Mouse (Mus musculus) liver, embryonic 14.5 days (tissue): ENCODE measurements around the gene Gpatch2. TPM values are rescaled to one million over a fixed set of nuclear protein-coding genes. Genes with fewer than 3 reads are reported as not detected.
A peak's percentile ranks its signal among the peaks of the same experiment; 100 is the strongest.

Source experiments
- ATAC-seq: fragments of 200-750 bp; cut with Nextera tagmentation; 2 replicates; pipeline ENCODE4 v1.8.0; 2017; ENCODE audit warnings: moderate number of reproducible peaks, mild to moderate bottlenecking, moderate library complexity; ENCODE audit not compliant: insufficient read depth
- DNase-seq, 3 experiments: peaks; one replicate each; pipeline ENCODE4 v3.0.0-alpha.2; 2012 to 2013; ENCODE audit warnings: low read depth in 3 of 3, low spot score in 3 of 3
- H3K27ac ChIP-seq: fragments of 300-500 bp; sonication (generic); 2 replicates; pipeline ENCODE4 v1.5.1; 2014; ENCODE audit warnings: moderate library complexity, mild to moderate bottlenecking, control low read depth, inconsistent platforms
- H3K27me3 ChIP-seq: fragments of 300-500 bp; sonication (generic); 2 replicates; pipeline ENCODE4 v1.6.1; 2014; ENCODE audit warnings: mild to moderate bottlenecking, low read length, moderate library complexity; ENCODE audit not compliant: control insufficient read depth, insufficient read depth
- H3K36me3 ChIP-seq: fragments of 300-500 bp; sonication (generic); replicated peaks from 2 replicates; pipeline ENCODE4 v1.6.1; 2014; ENCODE audit warnings: low read depth; ENCODE audit not compliant: control insufficient read depth, insufficient read depth
- H3K4me1 ChIP-seq, 2 experiments: fragments of 200-500 bp in 1 of 2; fragments of 300-500 bp in 1 of 2; sonication (generic) in 1 of 2; replicated peaks; 2 replicates each; pipeline ENCODE4 v1.6.1; 2012 to 2014; ENCODE audit warnings: antibody characterized with exemption in 1 of 2, inconsistent platforms in 1 of 2, low read length in 1 of 2; ENCODE audit not compliant: control insufficient read depth in 2 of 2, insufficient read depth in 2 of 2
- H3K4me2 ChIP-seq: fragments of 300-500 bp; sonication (generic); 2 replicates; pipeline ENCODE4 v1.6.1; 2014; ENCODE audit warnings: low read depth, mild to moderate bottlenecking, control low read depth, moderate library complexity
- H3K4me3 ChIP-seq, 2 experiments: fragments of 200-500 bp in 1 of 2; fragments of 300-500 bp in 1 of 2; sonication (generic) in 1 of 2; 2 replicates each; pipeline ENCODE4 v1.5.1; 2012 to 2014; ENCODE audit warnings: low read depth in 2 of 2, low read length in 2 of 2, mild to moderate bottlenecking in 2 of 2, control low read depth in 1 of 2, inconsistent platforms in 1 of 2, moderate library complexity in 1 of 2; ENCODE audit not compliant: insufficient read depth in 1 of 2
- H3K9ac ChIP-seq: fragments of 300-500 bp; sonication (generic); replicated peaks from 2 replicates; pipeline ENCODE4 v1.6.1; 2014; ENCODE audit warnings: mild to moderate bottlenecking, control low read depth, moderate library complexity
- H3K9me3 ChIP-seq: fragments of 300-500 bp; sonication (generic); 2 replicates; pipeline ENCODE4 v1.6.1; 2016; ENCODE audit warnings: low read length, mixed read lengths; ENCODE audit not compliant: control insufficient read depth
- CTCF ChIP-seq: IDR thresholded peaks from 2 replicates; pipeline ENCODE4 v1.5.1; 2016; ENCODE audit warnings: antibody characterized with exemption, low read depth, control low read depth
- EP300 ChIP-seq: IDR thresholded peaks from 2 replicates; pipeline ENCODE4 v1.6.1; 2016; ENCODE audit warnings: antibody characterized with exemption, low read depth
- WGBS: fragments of 180-500 bp; shearing (Covaris S2); extraction: QIAGEN DNeasy Blood & Tissue Kit; methylation state at CpG from one replicate; pipeline ENCODE4 v1.1.7; 2014; ENCODE audit not compliant: insufficient replicate concordance; 5-methylcytosine and 5-hydroxymethylcytosine counted together
- polyA plus RNA-seq, 2 experiments: library from polyadenylated mRNA; depleted of rRNA in 1 of 2; stranded (reverse) in 1 of 2; unstranded in 1 of 2; fragments of >200 nt; fragmentation: Nextera tagmentation in 1 of 2; extraction: Ambion mirVana in 1 of 2; gene quantifications; 2 replicates each; pipeline versions ENCODE4 v1.2.1 to v1.2.3; 2012 to 2014

Gene Gpatch2
- polyA plus RNA-seq, 2 experiments: 3.3 to 4.0 TPM

DNA sequence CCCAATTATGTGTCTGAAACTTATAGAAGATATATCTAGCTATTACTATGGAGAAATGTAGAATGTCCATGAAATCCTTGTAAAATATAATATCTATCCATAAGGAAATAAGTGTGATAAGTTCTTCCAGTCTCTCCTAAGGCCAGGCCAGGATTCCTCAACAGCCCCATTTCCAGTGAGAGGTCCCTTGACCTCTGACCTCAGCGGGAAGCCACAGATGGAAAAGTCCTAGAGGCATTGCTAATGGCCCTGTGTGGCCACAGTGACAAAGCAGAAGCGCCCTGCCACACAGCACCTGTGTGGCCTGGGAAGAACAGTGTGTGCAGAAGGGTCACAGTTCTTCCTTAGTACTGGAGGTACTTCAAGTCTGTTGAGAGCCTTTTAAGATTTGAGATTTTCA lies 127.2 kb downstream of the Gpatch2 start:
- WGBS: 73% methylated on average over 2 of the region's 2 CpGs
- TF ChIP-seq EP300: no peak
- no peak for TF ChIP-seq CTCF

GRCm38 (mm10) chr1:187345156-187345555 lies 129.8 kb downstream of the Gpatch2 start:
- no peaks in the 10 kb centered on the region for H3K9me3 ChIP-seq
- no peak for ATAC-seq
- TF ChIP-seq EP300 (no peak), CTCF (no peak)
- no peak overlapping the region for H3K4me3 ChIP-seq
- no peak overlapping the region for H3K4me2 ChIP-seq
- H3K27me3 ChIP-seq: no peaks in the 10 kb centered on the region
- 65% methylated on average over 5 of the region's 5 CpGs for WGBS
- H3K36me3 ChIP-seq: no peaks in the 10 kb centered on the region
- H3K4me1 ChIP-seq: peaks cover 0 to 6% of the 10 kb centered on the region in 2 experiments; a peak in 2 of 4 replicates
- H3K27ac ChIP-seq: no peak overlapping the region
- no peak overlapping the region for H3K9ac ChIP-seq
- DNase-seq: no peak

More for the DNA sequence above, 127.2 kb downstream of the Gpatch2 start:
- no peaks in the 10 kb centered on the region for H3K9me3 ChIP-seq
- DNase-seq (no peak), ATAC-seq (no peak)
- no peak overlapping the region for H3K4me3 ChIP-seq
- H3K27me3 ChIP-seq: no peaks in the 10 kb centered on the region
- no peak overlapping the region for H3K9ac ChIP-seq
- H3K4me1 ChIP-seq: peaks cover 0 to 6% of the 10 kb centered on the region in 2 experiments; a peak in 2 of 4 replicates
- no peak overlapping the region for H3K4me2 ChIP-seq
- no peak overlapping the region for H3K27ac ChIP-seq
- H3K36me3 ChIP-seq: no peaks in the 10 kb centered on the region

DNA sequence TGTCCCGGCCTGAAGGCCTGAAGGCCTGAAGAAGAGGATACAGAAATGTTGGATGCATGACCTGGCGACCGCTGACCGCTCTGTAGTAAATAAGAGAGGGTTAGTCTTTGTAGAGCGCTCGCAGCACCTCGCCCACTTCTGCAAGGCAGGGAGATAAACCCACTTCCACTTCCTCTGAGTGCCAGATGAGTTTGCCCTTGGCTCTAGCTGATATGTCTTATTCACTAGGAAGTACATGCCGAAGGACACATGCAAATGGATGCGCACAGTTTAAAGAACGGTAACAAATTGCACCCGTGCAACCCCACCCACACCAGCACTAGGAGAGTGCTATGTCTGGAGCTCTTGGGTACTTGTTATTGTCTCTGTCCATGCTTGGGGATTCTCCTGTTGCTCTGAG lies 131.6 kb downstream of the Gpatch2 start:
- Histone ChIP-seq H3K4me1 (peaks cover 0 to 6% of the 10 kb centered on the region in 2 experiments; a peak in 2 of 4 replicates), H3K27ac (no peak overlapping the region), H3K4me2 (no peak overlapping the region), H3K9me3 (no peaks in the 10 kb centered on the region), H3K4me3 (no peak overlapping the region), H3K9ac (no peak overlapping the region), H3K36me3 (no peaks in the 10 kb centered on the region), H3K27me3 (no peaks in the 10 kb centered on the region)
- no peak for DNase-seq
- 33% methylated on average over 11 of the region's 11 CpGs for WGBS
- TF ChIP-seq CTCF (no peak), EP300 (no peak)
- peak; percentile 16; the same call in 1 of the 2 replicates for ATAC-seq

DNA sequence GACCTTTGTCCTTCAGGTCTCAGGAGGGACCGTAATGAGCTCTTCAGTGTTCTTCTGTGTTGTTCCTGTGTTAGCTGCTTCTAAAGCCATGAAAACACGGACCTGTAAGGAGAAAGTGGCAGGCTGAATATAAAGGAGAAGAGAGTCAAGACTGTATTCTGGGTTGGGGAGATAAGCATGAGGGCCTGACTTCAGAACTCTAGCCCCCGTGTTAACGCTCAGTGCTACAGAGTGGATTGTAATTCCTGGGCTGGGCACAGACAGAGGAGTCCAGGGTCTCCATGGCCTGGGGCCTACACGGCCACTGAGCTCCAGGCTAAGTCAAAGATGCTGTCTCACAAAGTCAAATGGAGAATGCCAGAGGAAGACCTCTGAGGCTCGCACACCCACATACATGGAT lies 132.3 kb downstream of the Gpatch2 start:
- Histone ChIP-seq H3K27ac (no peak overlapping the region), H3K4me2 (no peak overlapping the region), H3K4me3 (no peak overlapping the region), H3K9ac (no peak overlapping the region), H3K36me3 (no peaks in the 10 kb centered on the region), H3K27me3 (no peaks in the 10 kb centered on the region), H3K4me1 (peaks cover 0 to 6% of the 10 kb centered on the region in 2 experiments; a peak in 2 of 4 replicates), H3K9me3 (no peaks in the 10 kb centered on the region)
- TF ChIP-seq CTCF (no peak), EP300 (no peak)
- DNase-seq (no peak), ATAC-seq (peak; percentile 24; the same call in 1 of the 2 replicates)
- 41% methylated on average over 6 of the region's 6 CpGs for WGBS

GRCm38 (mm10) chr1:187348053-187348820 lies 132.9 kb downstream of the Gpatch2 start:
- no peaks in the 10 kb centered on the region for H3K27me3 ChIP-seq
- no peaks in the 10 kb centered on the region for H3K36me3 ChIP-seq
- TF ChIP-seq EP300: no peak
- no peak for TF ChIP-seq CTCF
- 42% methylated on average over 26 of the region's 26 CpGs for WGBS
- ATAC-seq (peak; percentile 32), DNase-seq (no peak)
- no peaks in the 10 kb centered on the region for H3K9me3 ChIP-seq
- no peak overlapping the region for H3K27ac ChIP-seq
- no peak overlapping the region for H3K4me2 ChIP-seq
- H3K9ac ChIP-seq: no peak overlapping the region
- peaks cover 0 to 6% of the 10 kb centered on the region in 2 experiments; a peak in 2 of 4 replicates for H3K4me1 ChIP-seq
- no peak overlapping the region for H3K4me3 ChIP-seq
